Mouse (Mus musculus) lung, adult 2 months (tissue): Measurements from ENCODE around the gene Mcl1.

ENCODE experiments used
- CTCF ChIP-seq: fragments of 200-500 bp; IDR thresholded peaks from 2 replicates; pipeline ENCODE4 v1.5.1; 2011; ENCODE audit warnings: mild to moderate bottlenecking, low read length, control low read depth; ENCODE audit not compliant: insufficient read depth
- POLR2A ChIP-seq: fragments of 200-500 bp; IDR thresholded peaks from 2 replicates; pipeline ENCODE4 v1.6.1; 2011; ENCODE audit warnings: low read depth, mild to moderate bottlenecking, control low read depth, low read length, borderline replicate concordance; ENCODE audit errors: extremely low read depth

DNA sequence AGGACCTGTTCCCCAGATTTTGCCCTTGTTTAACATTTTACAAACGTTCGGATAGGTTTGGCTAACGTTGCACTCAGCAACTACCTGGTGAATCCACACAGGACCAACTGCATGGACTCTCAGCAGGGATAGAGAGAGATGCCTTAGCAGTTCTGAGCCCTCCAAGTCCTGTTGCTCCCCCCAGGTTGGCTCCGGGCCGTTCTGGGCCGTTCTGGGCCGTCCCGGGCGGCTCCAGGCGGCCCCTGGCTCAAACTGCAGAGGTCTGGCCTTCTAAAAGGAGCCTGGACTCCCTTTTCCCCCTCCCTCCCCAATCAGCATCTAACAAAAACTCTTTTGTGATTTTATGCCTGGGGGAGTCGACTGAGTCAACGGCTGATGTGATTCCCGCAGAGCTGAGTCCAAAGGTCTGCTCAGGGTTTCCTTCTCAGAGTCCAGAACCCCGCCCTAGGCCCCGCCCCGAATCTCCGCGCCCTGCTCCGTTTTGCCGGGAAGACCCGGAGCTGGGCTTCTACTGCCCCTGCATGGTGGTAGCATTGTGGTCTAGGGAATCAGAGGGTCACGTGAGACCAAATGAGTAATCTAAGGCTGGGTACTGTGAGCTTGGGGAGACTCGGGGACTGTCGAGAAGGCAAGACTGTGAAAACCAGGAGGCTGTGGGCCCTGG, 43.4 kb downstream of the Mcl1 start:
- TF ChIP-seq POLR2A, result no peak
- peak; percentile 13; the same call in 1 of the 2 replicates for TF ChIP-seq CTCF
